Mouse (Mus musculus): ENCODE measurements around the gene Spatc1l. TPM values are rescaled to one million over a fixed set of nuclear protein-coding genes. Genes with fewer than 3 reads are reported as not detected.

Gene Spatc1l
- polyA plus RNA-seq, 1 experiment from 2014 or later, result not detected

DNA sequence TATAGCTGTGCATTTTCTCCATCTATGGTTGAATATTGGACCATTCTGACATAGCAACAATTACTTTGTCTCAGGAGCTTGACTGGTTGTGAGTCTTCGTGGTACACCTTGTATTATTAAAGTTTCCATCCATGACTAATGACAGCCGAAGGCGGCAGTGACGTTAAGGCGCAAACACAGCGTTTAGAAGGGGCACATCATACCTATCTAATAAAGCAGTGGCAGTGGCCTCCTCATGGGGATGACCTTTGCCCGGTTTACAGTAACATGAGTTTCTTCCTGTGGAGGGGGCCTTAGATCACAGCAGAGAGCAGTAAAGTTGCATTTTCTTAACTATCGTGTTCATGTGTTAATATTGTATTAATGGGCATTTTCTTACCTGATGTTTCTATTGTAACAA is 13.9 kb upstream of the Spatc1l start:
- DNase-seq (ENCODE audit: low read depth, low spot score) (no peak), ATAC-seq (no peak)
- ChIA-PET POLR2A (no interaction called here), CTCF (no interaction called here)
- no peak for TF ChIP-seq CTCF (IDR thresholded peaks at IDR 0.05)
- H3K27me3 ChIP-seq, result no peaks in the 10 kb centered on the region
- in situ Hi-C loops (cut with MboI; ENCODE audit: low pct_unique_long_range_greater_than_20kb), result no loop called here

DNA sequence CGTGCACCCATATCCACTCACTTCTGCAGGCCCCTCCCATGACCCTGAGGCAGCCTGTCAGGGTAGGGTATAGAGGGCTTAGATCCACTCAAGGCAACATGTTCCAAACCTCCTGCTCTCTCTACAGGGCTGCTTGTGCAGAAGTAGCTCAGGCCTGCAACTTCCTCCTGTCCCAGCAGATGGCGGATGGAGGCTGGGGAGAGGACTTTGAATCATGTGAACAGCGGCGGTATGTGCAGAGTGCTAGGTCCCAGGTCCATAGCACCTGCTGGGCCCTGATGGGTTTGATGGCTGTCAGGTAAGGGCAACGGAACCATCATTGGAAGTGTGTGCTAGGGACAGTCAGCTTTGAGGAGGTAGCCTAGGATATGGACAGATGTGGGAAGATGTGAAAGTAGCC is 11.6 kb upstream of the Spatc1l start:
- in situ Hi-C loops (cut with MboI; ENCODE audit: low pct_unique_long_range_greater_than_20kb), result no loop called here
- ChIA-PET POLR2A (interaction anchor here (0.6 kb wide), 1 partner anchor 41 kb away, joined by 3 read pairs; no protein-coding TSS in a partner anchor), CTCF (no interaction called here)
- no peaks in the 10 kb centered on the region for H3K27me3 ChIP-seq
- TF ChIP-seq CTCF (IDR thresholded peaks at IDR 0.05), result no peak
- DNase-seq (ENCODE audit: low read depth, low spot score), result no peak
- ATAC-seq, result no peak

DNA sequence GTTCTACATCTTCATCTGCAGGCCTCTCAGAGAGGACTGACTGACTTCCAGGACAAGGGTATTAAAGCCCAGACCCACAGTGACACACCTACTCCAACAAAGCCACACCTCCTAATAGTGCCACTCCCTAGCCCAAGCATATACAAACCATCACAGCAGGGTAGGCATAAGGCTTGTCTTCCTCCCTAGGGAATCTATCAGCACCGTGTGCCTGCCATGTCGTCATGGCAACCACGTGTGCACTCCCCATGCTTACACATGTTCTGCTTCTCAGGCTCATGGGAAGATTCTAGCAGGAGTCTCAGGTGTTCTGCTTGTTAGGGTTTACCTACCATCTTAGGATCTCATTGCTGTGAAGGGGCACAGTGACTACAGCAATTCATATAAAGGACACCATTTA is 10.5 kb upstream of the Spatc1l start:
- no peak for TF ChIP-seq CTCF (IDR thresholded peaks at IDR 0.05)
- ATAC-seq, result no peak
- POLR2A ChIA-PET, result no interaction called here
- no peak for DNase-seq (ENCODE audit: low read depth, low spot score)
- no peaks in the 10 kb centered on the region for H3K27me3 ChIP-seq
- in situ Hi-C loops (cut with MboI; ENCODE audit: low pct_unique_long_range_greater_than_20kb), result no loop called here
- CTCF ChIA-PET, result no interaction called here

DNA sequence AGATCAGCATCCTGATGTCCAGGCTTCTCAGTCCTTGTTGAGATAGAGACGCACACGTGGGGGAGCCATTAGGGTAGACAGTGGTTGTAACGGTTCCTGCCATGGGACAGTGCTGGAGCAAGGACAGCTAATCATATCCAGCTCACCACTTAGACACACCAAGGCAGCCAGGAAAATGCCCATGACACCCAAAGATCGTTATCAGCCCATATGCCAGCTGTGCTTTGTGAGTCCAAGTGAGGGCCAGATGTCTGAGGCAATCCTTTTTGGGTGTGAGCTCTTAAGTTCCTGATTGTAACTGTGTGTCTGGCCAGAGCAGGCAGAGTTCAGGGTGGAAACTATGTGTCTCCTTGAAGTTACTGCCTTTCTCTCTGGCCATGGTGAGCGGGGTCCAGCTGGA is 8.0 kb upstream of the Spatc1l start:
- no peak for ATAC-seq
- no peak for TF ChIP-seq CTCF (IDR thresholded peaks at IDR 0.05)
- CTCF ChIA-PET, result interaction anchor here (1.5 kb wide), 1 partner anchor 16 kb away, joined by 3 read pairs; no protein-coding TSS in a partner anchor
- POLR2A ChIA-PET, result no interaction called here
- DNase-seq (ENCODE audit: low read depth, low spot score), result no peak
- in situ Hi-C loops (cut with MboI; ENCODE audit: low pct_unique_long_range_greater_than_20kb), result no loop called here
- no peaks in the 10 kb centered on the region for H3K27me3 ChIP-seq

DNA sequence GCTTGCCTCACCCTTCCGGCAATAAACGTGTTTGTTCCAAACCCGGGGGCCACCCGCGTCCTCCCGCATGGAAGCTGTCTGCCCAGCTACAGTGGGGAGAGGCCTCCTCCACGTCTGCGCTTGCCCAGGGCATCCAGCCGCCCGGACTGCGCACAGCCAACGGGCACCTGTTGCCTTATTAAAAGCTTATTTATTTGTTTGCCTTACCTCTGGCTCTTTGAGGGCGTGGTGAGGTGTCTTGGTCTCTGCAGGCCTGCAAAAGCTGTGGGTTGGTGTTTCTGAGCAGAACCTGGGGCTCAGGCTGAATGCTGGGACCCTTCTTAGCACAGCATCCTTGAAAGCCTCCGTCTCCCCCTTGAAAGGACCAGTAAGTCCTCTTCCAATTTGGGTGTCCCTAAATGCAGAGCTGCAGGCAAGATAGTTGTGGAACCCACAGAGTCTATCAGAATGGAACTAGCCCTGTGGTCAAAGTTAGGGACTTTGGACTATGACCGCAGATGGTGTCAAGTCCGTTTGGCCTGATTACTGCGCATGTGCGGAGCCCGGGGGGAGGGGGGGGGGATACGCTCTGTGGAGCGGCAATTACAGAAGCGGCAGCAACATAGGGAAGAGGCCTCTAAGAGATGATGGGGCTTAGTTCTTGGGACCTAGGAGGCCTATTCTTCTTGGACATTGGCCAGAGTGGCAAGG is 8.1 kb downstream of the Spatc1l start:
- H3K27me3 ChIP-seq, result no peaks in the 10 kb centered on the region
- no peak for TF ChIP-seq CTCF (IDR thresholded peaks at IDR 0.05)
- POLR2A ChIA-PET, result no interaction called here
- CTCF ChIA-PET, result interaction anchor here (1.7 kb wide), 1 partner anchor 17 kb away, joined by 3 read pairs; no protein-coding TSS in a partner anchor
- DNase-seq (ENCODE audit: low read depth, low spot score) (no peak), ATAC-seq (no peak)
- in situ Hi-C loops (cut with MboI; ENCODE audit: low pct_unique_long_range_greater_than_20kb), result no loop called here

DNA sequence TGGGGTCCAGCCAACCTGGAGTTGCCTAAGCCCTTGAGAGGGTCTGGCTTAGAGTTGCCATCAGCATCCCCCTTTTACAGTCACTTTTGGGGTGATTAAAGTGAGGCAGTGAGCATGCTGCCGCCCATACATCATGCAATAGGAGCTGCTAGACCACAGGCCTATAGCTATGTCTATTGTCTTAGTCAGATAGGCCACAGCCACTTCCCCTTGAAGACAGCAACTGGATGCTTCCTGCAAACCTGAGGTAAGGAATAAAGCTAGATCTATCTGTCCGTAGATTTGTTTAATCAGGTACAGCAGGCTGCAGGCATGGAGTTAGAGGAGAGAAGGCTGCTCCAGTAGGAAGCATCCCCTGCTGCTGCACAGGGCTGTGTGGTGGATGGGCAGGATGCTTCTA is 9.0 kb downstream of the Spatc1l start:
- ChIA-PET CTCF (interaction anchor here (1.7 kb wide), 1 partner anchor 18 kb away, joined by 3 read pairs; no protein-coding TSS in a partner anchor), POLR2A (no interaction called here)
- ATAC-seq, result no peak
- in situ Hi-C loops (cut with MboI; ENCODE audit: low pct_unique_long_range_greater_than_20kb), result no loop called here
- DNase-seq (ENCODE audit: low read depth, low spot score), result no peak
- no peaks in the 10 kb centered on the region for H3K27me3 ChIP-seq
- no peak for TF ChIP-seq CTCF (IDR thresholded peaks at IDR 0.05)

DNA sequence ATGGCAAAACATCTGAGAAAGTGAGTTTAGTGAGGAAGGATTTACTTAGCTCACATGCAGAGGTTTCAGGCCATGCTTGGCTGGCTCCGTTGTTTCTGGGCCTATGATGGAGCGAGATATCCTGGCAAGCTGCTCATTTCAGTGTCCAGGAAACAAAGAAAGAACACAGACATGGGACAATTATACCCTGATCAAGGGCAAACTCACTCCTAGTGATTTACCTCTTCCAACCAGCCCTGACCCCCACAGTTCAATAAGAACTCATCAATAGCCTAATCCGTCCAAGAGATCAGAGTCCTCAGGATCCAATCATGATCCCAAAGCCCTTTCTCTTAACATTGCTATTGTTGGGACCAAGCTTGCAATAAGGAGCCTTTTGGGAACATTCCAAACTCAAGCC is 10.1 kb downstream of the Spatc1l start:
- DNase-seq (ENCODE audit: low read depth, low spot score) (no peak), ATAC-seq (no peak)
- in situ Hi-C loops (cut with MboI; ENCODE audit: low pct_unique_long_range_greater_than_20kb), result no loop called here
- POLR2A ChIA-PET, result no interaction called here
- no peak for TF ChIP-seq CTCF (IDR thresholded peaks at IDR 0.05)
- CTCF ChIA-PET, result no interaction called here
- H3K27me3 ChIP-seq, result no peaks in the 10 kb centered on the region

DNA sequence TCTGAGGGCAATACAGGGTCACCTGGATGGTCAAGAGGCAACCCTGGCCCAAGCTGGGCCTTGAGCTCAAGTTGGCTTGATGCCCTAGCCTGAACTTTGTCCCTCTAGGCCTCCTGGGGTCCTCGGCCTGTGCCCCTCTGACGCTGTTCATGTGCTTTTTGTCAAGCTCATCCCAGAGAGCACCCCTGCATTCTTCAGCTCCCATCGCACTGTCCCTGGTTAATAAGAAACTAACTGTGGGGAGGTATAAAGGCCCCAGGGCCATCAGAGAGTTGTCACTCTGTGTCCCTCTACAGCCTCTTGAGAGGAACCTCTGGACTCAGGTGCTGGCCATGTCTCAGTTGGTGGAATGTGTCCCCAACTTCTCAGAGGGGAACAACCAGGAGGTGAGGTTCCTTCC is 13.3 kb downstream of the Spatc1l start, which contains the start of gene Ftcd:
Gene Ftcd (plus strand): TSS at position 275 of the 400 bp plus-strand sequence.
- H3K27me3 ChIP-seq, result no peaks in the 10 kb centered on the region
- POLR2A ChIA-PET, result no interaction called here
- DNase-seq (ENCODE audit: low read depth, low spot score) (no peak), ATAC-seq (no peak)
- in situ Hi-C loops (cut with MboI; ENCODE audit: low pct_unique_long_range_greater_than_20kb), result no loop called here
- TF ChIP-seq CTCF (IDR thresholded peaks at IDR 0.05), result no peak
- CTCF ChIA-PET, result interaction anchor here (1.1 kb wide), 1 partner anchor 62 kb away, joined by 4 read pairs; no protein-coding TSS in a partner anchor

DNA sequence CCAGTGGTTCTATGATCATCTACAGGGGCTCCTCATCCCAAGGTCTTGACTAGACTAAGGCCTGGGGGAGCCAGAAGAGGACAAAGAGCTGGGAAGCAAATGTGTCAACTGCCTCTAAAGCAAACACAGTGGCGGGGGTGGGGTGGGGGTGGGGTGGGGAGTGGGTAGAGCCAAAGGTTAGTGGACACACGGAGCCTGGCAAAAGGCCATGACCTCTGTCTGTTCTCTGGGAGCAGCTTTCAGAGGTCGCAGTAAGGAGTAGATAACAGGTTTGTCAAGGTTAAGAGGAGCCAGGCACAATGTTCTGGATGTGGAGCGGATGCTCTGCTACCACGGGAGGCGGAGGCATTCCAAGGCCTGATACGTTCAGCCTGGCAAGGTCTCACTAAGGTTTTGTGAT is 14.8 kb downstream of the Spatc1l start:
- no peak for TF ChIP-seq CTCF (IDR thresholded peaks at IDR 0.05)
- ATAC-seq (no peak), DNase-seq (ENCODE audit: low read depth, low spot score) (no peak)
- no peaks in the 10 kb centered on the region for H3K27me3 ChIP-seq
- ChIA-PET POLR2A (no interaction called here), CTCF (no interaction called here)
- in situ Hi-C loops (cut with MboI; ENCODE audit: low pct_unique_long_range_greater_than_20kb), result no loop called here

DNA sequence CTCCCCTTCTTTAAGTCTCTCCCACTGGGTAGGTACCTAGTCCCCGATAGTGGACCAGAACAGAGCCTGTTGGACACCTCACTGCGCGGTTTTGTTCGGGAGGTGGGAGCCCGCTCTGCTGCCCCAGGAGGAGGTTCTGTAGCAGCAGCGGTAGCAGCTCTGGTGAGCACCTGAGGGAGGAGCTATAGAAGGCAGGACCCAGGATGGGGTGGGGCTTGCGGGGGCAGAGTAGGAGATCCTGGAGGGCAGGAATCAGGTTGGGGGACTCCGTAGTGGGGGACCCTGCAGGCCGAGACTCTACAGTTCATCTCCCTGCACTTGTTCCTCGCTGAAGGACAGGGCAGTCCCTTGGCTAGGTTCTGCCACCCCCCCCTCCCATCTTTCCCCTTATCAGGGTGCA is 22.1 kb downstream of the Spatc1l start:
- ChIA-PET POLR2A (no interaction called here), CTCF (no interaction called here)
- TF ChIP-seq CTCF (IDR thresholded peaks at IDR 0.05), result no peak
- in situ Hi-C loops (cut with MboI; ENCODE audit: low pct_unique_long_range_greater_than_20kb), result no loop called here
- DNase-seq (ENCODE audit: low read depth, low spot score), result no peak
- H3K27me3 ChIP-seq, result no peaks in the 10 kb centered on the region
- ATAC-seq, result no peak

DNA sequence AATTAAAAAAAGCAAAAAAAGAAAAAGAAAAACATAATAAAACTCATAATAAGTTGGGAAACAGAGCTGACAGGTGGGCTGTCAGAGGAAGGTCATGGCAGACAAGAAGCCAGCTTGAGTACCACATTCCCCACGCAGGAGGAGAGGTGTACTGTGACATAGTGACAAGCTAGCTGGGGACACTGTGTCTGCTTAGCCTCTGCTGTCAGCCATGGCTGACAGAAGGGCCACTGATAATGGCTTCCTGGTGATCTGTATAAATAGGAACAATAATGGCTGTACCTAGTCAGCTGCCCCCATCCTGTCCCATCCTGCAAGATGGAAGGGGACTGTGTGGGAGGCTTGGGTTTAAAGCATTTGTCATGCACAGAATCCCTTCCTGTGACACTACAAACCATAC is 24.1 kb downstream of the Spatc1l start:
- in situ Hi-C loops (cut with MboI; ENCODE audit: low pct_unique_long_range_greater_than_20kb), result no loop called here
- ATAC-seq (no peak), DNase-seq (ENCODE audit: low read depth, low spot score) (no peak)
- ChIA-PET CTCF (interaction anchor here (1.1 kb wide), 1 partner anchor 23 kb away, joined by 3 read pairs; no protein-coding TSS in a partner anchor), POLR2A (interaction anchor here (0.7 kb wide), 1 partner anchor 86 kb away, joined by 6 read pairs; no protein-coding TSS in a partner anchor)
- no peaks in the 10 kb centered on the region for H3K27me3 ChIP-seq
- no peak for TF ChIP-seq CTCF (IDR thresholded peaks at IDR 0.05)

DNA sequence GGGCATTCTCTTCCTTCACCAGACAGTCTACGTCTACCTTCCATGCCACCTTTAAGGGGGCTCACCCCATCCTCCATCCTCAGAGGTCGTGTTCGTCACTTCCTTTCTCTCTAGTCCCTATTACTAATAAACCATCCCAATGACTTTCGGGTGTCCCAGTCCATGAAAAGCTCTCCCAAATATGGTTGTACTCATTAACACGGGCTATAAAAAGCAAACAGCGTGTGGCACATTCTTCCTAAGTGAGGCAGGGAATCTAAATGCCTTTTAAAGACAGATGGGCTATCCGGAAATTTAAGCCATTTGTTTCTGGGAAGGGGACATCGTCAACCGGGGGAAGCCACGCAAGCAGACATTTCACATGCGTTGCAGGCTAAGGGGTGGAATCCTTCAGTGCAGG is 28.1 kb downstream of the Spatc1l start:
- ChIA-PET CTCF (no interaction called here), POLR2A (no interaction called here)
- no peak for TF ChIP-seq CTCF (IDR thresholded peaks at IDR 0.05)
- in situ Hi-C loops (cut with MboI; ENCODE audit: low pct_unique_long_range_greater_than_20kb), result no loop called here
- DNase-seq (ENCODE audit: low read depth, low spot score), result no peak
- ATAC-seq, result no peak
- H3K27me3 ChIP-seq, result no peaks in the 10 kb centered on the region

Data from Patski (cell line).